Mouse (Mus musculus) mesoderm, embryonic 11.5 days (tissue): ENCODE data around the gene Mical2.

Experiments used
- DNase-seq: peaks from one replicate; pipeline ENCODE4 v3.0.0-alpha.2; 2012; ENCODE audit warnings: low read depth, low spot score

Mical2 gene

DNA sequence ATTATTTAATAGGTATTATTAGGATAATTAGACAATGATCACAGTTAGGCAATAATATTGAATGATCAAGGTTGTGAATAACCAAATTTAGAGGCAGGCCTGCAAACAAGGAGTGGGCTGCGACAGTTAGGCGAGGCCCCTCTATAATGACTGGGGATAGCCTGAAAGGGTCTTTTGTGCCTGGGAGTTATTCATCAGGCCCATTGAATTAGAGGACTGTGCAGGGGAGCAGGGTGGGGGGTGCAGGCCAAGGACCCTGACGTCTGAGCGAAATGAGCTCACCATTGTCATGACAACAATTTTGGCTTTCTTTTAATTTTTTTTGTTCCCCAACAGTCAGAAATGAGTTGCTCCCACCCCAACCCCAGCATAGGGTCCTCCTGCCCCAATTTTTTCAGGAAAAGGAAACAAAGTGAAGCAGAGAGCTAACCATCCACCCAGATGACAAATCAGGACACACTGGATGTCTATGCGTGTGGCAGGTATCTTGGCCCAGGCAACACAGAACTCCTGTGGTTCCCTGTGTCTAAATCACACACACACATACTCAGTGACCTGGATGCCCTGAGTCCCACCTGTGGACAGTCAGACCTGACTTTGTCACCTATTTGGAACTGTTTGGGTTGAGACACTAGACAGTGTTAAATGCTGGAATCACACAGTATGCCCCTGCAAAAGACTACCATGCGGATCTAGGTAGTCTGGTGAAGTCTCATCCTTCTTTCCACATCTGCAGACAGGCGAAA lies 173.9 kb downstream of the Mical2 start:
- DNase-seq = no peak

DNA sequence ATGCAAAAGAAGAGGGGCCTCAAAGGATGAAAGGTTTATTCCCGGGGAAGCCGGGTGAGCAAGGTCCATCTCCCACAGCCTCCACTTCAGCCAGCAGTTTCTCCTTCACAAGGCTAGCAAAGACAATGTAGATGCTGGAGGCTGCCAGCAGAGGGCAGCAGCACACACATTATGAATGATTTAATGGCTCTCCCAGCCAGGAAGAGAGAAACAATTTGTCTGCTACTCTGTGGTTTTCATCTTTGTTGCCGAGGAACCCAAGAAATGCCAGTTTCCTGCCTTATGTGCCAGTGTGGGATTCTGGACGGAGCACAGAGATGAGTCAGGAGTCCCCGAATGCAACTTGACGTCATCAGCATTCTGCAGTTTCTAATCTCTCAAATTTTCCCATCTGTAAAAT lies 174.5 kb downstream of the Mical2 start:
- DNase-seq = peak; percentile 89

DNA sequence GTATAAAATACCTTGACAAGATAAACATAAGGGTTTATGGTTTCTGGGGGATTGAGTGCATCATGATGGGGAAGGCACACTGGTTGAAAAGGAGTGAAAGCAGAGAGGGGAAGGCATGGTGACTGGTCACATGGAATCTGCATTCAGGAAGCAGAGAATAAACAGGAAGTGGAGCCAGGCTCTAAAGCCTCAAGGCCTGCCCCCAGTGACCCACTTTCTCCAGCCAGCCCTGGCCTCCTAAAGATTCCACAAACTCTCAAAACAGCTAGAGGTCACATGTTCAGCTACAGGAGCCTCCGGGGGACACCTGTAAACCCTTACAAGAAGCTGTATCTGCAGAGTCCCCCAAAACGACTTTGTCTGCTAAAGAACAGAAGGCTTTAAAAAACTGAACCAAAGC lies 179.4 kb downstream of the Mical2 start:
- no peak for DNase-seq

DNA sequence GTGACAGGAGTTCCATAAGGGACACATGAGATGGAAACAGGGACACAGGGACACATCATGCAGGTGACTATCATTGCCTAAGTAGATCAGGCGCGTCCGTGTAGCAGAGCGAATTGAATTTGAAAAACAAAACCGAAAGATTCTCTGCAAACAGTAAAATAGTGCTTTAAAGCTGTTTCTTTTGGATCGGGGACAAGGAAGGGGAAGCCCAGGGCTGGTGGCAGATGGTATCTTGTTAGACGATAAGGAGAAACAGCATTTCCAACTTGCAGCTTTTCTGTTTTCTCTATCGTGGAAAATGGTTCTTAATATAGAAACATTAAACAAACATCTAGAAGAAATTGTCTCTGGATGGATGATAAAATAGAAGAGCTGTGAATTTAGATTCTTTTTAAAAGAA lies 179.9 kb downstream of the Mical2 start:
- DNase-seq = no peak

DNA sequence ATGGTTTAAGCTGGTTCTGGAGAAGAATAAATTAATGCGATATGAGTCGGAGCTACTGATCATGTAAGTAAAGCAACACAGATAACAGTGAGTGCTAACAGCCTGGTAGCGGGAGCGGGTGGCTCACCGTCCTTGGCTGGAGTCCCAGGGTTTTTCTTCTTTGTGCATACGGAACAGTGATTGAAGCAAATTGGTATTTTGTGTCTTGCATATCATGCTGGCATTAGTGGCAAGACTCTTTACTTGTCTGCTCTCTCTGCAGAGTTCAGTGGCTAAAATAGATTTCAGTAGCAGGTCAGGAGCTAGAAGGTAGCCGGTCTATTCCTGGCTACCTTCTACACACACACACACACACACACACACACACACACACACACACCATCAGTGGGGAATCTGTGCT lies 181.9 kb downstream of the Mical2 start:
- no peak for DNase-seq

DNA sequence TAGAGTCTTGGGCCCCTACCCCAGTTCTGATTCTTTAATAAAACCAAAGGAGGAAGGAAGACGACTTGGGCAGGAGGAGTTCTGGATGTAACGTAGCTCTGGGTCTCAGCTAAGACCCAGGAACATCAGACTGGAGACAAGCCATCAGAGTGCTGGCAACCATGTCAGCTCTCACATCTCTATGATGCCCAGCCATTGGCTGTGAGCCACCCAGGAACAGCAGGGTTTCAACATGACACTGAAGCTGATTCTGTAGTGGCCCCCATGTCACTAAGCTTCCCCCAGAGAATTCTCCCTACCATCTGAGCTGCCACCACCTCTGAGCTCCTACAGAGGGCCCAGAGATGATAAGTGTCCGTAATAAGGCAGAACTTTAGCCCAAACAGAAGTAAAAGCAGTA lies 184.3 kb downstream of the Mical2 start:
- DNase-seq = no peak

DNA sequence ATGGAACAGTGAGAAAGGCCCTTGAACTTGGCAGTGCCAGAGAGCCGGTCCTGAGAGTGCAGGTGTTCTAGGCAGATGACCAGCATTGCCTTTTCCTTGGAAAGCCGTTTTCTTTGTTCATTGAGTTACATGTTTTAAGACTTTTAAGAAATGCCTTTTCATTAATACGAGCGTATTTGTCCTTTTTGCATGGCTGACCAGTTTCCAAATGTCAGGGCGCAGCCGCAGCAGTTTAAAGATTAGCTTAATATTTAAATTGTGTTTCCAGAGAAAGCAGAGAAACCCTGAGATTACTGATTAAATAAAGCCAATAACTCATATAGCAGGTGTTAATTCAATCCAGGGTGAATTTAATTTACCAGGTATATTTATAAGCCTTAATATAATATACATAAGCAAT lies 187.6 kb downstream of the Mical2 start:
- DNase-seq = no peak

DNA sequence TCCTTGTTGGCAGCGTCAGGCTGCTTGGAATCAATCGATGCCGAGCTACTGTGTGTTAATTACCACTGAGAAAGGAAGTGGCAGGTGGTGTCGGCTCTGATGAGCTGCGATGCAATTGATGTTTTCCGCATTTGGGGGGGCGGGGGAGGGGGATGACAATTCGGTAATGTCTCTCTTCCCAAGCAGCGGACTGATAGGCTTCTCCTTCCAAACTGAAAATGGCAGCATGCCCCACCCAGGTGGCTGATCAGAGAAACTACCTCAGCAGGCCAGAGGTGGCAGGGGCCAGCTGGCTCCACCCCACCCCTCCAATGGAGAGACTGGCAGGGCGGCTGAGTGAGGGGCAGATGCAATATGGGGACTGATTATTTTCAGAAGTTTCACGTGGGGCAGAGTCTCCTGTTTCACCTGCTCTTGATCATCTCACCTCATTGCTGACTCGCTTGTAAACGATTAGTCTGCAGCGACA lies 190.4 kb downstream of the Mical2 start:
- no peak for DNase-seq

DNA sequence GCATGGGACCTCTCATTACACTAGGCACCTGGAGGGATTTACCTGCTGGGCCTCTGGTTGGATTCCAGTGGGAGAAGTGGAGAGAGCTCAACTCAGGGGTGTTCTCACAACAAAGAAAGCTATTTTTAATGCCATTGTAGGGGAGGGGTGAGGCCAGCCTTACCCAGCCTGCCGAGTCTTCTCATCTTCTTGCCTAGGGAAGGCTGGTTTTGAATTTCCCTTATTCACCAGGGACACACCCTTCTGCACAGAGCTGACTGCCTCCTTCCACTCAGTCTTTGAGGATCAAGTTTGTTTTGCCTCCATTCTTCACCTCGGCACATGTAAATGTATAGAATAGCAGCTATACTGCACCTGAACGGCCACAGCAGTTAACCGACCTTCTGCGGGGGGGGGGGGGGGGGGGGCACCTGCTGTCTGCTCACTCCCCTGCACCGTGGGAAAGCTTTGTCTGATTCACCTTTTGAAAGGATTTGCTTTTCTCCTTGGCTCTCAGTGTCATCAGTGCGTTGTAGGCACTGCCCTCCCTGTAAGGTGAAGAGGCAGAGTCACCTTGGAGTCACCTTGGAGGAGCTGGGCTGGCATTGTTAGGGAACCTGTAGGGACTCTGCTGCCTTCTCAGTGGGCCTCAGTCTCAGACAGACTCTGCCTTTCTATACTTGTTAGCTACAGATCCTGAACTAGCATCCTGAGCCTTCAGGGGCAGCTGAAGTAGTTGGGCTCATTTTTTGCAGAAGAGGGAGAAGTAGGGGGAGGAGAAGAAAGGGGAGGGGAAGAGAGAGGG lies 191.3 kb downstream of the Mical2 start:
- DNase-seq = no peak

DNA sequence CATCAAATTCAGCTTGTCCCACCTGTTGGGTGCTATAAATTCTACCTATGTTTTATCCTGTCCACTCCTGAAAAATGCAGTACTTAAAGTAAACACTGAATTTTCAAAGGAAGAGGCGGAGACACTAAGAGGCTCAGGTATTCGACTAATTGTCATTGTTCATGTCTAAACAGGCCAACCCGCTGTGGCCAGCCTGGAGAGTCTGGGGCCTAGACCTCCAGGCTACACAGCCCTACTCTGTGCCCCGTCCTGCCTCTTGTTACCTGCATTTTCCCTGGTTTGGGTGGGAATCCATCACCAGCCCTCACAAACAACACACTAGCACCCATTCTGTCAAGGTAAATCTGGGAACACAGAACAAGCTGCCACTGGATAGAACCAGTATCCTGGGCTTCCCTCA lies 191.9 kb downstream of the Mical2 start:
- DNase-seq = no peak

DNA sequence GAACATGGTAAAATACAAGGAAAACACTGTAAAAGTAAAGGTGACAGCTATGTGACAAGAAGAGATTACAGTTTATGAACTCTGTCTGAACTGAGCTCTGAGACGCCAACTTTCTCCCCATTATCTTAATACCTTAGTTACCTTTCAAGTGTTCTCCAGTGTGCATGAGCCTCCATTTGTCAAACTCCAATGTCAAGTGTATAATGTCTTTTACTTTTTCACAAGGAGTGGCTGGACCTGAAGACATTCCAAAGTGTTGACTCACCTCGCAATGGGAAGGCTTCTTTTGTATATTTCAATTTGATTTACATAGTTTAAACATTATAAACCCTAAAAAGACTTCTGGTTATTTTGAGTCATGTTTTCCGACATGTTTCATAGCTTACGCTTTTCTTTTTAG lies 197.8 kb downstream of the Mical2 start:
- no peak for DNase-seq

DNA sequence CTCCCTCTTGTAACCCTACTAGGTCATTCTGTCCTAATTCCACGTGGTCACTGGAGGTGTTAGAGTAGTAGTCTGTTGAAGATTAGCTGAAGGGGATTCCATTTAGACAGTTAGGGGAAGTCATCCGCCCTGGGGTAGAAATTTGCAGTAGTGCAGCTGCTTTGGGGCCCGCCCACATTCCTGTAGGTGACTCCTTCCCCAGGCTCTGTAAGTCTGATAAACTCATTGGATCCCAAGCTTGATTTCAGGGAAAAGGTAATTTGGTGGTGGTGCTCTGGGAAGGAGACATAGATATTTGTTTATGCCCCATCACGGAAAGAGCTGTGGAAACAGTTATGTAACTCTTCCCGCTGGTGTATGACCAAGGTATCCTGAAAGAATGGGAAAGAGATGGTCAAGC lies 201.2 kb downstream of the Mical2 start:
- no peak for DNase-seq

DNA sequence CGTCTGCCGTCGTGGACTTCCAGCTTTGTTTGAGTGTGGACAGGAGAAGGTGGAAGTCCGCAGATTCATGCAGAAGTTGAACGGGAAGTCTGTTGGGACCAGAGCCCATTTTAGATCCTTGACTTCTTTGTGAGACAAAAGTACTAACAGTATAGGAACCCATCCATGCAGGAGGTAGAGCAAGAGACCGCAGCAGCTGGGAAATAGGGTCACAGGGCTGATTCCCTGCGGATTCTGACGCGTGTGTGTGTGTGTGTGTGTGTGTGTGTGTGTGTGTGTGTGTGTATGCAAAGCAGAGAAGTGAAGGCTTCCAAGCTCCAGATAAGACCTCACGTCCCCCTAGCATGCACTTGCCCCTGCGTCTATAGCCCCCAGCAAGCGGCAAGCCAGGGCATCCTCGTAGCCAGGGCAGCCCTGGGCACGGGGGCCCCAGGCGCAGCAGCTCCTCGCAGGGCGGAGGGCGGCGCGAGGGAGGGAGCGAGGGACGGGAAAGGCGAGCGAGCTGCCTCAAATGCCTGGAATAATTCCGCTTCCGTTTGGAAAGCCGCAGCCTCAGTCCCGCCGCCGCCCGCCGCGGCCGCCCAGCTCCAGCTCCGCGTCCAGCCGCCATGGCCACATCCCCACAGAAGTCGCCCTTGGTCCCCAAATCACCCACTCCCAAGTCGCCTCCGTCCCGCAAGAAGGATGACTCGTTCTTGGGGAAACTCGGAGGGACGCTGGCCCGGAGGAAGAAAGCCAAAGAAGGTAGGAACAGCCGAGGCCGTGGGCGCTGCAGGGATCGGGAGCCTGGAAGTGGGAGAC lies 201.9 kb downstream of the Mical2 start, which contains the start of gene Parva:
Gene Parva, plus strand, starts transcription at position 149 of the 801 bp plus-strand sequence.
- DNase-seq = peak; percentile 72

DNA sequence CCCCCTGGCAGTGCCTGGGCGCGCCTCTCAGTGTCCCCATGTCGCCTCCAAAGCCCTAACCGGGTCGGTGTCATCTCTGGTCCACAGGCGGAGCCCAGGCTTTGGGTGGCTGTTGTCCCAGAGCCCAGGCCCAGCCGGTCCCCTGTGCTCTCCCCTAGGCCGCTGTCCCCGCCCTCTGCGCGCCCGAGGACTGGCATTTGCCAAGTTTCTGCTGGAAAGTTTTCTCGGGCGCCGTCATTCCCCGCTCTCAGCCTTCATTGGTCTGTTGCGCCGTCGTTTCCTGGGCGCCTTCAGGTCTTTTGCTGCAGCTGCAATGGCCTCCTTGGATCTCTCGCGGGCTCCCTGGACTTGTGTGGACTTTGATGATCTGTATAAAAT lies 202.5 kb downstream of the Mical2 start:
- DNase-seq = peak; percentile 81

DNA sequence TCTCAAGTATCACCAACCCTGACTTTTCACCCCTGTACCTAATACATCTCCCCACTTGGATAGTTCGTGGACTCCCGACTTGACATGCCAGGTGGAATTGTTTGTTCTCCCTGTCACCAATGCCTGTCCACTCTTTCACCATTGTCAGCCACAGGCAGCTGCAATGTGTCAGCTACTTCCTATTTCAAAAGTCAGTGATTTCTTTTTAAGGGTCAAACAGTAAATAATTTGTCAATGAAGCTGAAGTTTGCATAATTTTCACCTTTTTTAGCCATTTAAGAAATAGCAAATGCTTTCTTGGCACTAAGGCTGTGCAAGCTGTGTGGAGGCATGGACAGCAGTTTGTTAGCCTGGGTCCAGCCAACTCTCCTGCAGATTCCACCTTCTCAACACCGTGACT lies 214.2 kb downstream of the Mical2 start:
- no peak for DNase-seq

DNA sequence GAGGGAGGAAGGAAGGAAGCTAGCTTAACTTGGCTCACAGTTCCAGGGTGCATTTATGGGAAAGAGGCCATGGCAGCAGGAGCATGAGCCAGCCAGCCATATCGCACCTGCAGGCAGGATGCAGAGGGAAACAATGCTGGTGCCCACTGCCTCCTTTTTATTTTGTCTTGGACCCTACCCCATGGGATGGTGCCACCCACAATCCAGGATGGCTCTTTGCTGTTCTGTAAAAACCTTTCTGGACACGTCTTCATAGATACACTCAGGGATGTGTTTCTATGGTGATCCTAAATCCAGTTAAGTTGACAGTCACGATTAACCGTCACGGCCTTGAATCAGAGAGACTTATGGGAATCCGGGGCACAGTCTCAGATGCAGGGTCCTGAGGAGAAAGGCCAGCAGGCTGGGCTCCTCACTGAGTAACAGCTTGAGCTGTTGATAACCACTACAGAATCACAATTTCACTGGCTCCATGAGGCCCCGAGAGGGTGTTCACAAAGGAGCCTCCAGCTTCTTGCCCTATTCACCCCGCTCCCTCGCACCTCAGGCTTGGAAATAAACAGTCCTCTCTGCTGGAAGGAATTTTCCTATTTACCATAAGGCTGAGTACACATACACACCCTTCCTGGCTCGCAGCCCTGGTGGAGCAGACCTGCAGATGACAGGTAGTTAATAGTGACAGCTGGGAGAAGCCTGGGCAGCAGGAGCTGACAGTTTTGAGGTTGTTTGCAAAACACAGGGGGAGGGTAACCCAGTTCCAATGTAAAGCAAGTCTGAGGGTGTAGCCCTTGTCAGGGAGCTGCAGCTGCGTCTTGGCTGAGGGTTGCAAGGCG lies 218.7 kb downstream of the Mical2 start:
- peak; percentile 31 for DNase-seq

DNA sequence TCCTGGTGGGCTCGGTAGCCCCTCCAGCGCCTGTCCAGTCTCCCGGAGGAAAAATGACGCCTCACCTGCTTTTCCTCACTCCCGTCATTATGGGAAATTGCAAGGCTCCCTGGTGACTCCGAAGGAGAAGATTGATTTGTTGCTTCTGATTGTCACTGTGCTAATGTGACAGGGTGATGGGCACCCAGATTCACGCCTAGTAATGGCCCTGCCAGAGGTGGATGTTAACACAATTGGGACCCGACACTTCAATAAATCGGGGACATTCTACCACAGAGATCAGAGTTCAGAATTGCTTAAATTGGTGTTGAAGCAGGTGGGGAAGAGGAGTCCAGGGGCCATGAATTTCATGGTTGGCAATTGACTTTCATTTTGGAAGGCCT lies 219.3 kb downstream of the Mical2 start:
- DNase-seq = no peak

DNA sequence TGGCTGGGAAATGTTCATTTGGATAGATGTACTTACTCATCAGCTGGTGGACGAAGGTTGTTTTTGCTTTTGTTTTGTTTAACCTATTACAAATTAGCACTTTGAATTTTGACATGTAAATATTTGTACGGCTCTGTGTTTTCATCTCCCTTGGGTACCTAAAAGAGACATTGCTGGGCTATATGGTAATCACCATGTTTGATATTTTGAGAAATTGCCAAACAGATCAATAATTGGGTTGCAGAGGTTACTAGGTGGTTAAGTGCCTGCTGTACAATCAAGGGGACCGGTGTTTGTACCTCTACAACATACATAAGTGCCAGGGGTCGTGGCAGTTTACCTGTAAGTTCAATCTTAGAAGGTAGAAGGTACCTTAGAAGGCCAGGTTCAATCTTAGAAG lies 220.8 kb downstream of the Mical2 start:
- no peak for DNase-seq

DNA sequence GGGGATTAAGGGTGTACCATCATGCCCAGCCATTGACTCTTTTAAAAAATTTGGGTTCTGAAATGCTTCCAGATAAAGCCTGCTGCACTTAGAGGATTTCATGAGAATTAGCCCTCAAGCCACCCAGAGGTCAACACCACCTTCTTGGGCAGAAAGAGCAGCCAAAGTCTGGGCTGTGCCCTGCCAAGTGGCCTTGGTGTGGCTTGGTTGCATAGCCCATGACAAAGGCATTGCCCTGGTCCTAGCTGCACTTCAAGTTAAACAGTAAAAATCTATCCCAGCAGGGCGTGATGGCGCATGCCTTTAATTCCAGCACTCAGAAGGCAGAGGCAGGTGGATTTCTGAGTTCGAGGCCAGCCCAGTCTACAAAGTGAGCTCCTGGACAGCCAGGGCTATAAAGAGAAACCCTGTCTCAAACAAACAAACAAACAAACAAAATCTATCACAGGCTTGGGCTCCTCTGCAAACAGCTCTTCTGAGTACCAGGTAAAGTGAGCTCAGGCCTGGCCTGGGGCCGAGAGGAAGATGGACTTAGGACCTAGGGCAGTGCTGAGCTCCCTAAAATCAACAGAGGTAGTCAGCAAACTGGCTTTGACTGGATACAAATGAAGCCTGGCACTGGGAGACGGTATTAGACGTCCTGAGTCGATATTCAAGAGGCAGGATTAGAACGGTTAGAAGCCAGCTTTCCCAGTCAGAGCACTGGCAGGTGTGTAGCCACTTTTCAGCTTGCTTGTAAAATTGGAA lies 224.5 kb downstream of the Mical2 start:
- no peak for DNase-seq

DNA sequence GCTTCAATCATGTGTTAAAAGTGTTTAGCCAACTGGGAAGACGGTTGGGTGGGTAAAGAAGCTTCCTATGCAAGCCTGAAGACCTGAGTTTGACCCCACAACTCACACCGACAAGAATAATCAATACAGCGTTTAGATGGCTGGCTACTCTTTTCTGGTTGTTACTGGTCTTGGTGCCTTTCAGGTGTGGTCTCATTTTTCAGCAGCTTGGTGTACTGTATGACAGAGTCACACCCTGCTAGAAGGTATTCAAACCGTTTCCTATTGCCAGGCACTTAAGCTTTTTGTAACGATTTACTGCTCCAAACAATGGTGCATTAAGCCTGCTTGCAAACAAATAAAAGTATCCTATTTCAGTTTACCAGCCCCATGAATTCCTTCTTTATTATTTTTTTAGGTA lies 226.8 kb downstream of the Mical2 start:
- no peak for DNase-seq

DNA sequence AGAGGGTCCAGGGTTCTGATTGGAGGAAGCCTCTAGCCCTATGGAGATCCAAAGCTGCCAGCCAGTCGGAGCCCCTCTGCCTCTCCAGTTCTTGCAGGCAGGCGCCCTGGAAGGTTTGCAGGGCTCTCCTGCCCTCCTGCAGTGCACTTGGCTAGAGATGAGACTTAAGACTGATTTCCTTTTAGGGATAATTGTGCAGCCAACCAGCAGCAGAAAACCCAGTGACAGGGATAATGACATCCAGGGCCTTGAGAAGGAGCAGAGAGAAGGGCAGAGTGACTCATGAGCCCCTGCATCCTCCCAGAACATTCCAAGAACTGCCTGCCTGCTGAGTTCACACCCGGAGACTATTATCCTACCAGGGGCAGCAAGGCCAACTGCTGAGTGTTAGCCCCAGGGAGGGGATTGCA lies 228.2 kb downstream of the Mical2 start:
- DNase-seq = no peak
